Mouse (Mus musculus) kidney, postnatal 14 days (tissue): ENCODE results near the gene Cggbp1.
"Not testable (repeated sequence)": the region's sequence is repeated elsewhere in the genome, so short reads cannot be mapped to it uniquely, and the experiment has no call there.

Experiments used
- DNase-seq: peaks from one replicate; pipeline ENCODE4 v3.0.0; 2022; ENCODE audit warnings: mixed read lengths

The Cggbp1 gene

DNA sequence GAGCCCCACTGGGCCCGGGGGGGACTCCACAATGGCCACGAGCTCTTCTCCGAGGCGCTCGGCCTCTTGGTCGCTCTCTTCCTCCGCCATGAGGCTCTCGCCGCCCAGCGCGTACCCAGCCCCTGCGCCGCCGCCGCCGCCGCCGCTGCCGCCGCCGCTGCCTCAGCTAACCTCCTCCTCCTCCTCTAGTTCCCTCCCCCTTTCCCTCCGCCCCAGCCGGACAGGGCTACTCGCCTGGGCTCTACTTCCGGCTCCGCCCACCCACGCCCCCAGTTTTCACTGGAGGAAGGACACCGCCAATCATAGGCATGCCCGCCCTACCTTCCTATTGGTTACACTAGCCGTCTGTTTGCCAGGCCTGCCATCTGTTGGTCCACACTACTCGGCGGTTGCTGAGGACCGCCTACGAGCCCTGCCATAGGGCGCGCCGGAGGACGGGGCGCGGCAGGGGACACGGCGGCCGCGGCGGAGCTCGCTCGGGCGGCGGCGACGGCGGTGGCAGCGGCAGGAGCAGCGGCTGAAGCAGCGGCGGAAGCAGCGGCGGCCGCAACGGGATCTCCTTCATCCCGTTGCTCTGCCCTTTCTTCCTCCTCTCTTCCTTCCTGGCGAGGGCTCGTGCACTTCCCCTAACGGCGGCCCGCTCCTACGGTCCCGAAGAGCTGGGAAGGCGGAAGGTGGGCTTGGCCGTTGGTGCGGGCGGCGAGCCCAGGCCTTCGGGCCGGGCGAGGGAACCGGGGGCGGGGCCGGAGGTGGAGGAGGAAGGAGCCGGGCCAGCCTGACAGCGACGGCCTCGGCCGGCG, at the start of gene Cggbp1, which contains the start of gene Zfp654:
Cggbp1 (plus strand) TSS at position 434 of the 800 bp plus-strand sequence.
Zfp654 (minus strand) TSS at position 90 of the 800 bp plus-strand sequence.
- peak; percentile 100 for DNase-seq

DNA sequence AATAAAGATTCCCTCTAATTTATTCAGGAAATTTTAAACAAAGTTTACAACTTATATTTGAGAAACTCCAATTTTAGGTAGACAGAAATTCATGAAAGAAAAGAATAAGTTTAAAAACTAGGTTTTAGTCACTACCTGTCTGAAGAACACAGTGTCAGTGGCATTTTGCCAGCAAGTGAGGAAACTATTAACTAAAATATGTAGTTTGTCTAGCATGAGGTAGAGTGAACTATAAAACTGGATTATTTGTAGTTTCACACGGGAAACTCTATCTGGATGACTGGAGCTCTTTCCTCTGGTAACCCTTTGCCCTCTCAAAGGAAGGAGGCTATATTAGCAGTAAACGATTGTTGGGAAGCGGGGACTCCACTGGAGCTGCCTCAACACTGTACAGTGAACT, 48.8 kb upstream of the Cggbp1 start:
- peak; percentile 15 for DNase-seq

DNA sequence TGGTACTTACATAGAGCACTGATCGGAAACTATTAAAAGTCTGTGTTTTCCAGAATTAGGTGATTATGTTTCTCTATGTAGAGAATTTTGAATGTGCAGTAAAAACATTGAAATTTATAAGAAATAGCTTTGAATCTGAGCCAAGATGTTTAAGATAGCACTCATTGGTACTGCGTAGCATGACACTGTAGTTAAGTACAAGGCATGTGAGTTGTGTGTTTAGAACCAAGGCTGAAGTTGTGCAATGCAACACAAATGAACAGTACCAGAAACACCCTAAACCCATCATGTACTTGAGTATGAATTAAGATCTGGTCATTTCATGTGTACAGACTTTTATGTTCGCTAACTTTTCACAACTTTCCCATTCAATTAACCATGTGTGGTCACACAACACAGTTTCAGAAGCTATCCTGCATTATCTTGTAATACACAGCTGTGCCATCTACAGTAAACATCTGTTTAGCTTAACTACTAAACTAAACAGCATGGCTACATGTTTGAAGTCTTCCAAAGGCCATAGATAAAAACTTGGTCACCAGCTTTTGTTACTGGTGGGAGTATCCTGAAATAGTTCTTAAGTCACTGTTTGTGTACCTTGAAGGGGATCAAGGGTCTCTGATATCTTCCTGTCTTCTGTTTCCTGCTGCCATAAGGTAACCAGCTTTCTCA, 34.6 kb upstream of the Cggbp1 start:
- no peak for DNase-seq

DNA sequence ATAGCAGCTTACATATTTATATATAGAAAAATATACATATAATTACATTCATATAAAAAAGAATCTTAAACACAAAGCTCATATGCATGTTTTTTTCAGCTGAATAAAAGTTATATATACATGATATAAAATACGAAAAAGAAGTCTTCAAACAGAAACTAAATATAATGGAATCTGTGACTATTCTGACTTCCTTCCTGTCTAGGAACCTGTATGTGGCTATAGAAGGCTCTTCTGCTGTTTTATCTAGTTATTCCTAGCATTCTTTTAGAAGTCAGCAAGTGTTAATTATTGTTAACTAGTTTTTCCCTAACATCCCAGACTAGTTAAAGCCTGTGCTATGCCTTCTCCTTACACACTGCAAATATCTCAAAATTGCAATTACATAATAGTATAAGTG, 27.9 kb upstream of the Cggbp1 start:
- no peak for DNase-seq

DNA sequence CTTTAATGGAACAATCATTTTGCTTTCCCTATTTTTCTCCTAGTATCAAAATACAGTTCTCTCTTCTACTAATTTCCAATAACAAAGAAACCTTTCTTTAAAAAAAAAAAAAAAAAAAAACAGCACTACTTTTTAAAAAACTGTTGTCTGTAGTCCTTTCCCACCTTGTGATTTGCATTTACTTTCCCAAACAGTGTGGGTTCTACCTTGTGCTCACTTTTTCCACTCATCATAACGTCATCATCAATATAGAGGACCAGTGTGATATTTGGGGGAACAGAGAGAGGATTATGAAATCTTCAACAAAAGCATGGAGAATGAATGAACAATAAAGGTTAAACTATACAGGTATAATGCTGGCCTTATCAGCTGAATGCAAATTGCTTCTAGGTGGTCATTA, 27.3 kb upstream of the Cggbp1 start:
- no peak for DNase-seq

DNA sequence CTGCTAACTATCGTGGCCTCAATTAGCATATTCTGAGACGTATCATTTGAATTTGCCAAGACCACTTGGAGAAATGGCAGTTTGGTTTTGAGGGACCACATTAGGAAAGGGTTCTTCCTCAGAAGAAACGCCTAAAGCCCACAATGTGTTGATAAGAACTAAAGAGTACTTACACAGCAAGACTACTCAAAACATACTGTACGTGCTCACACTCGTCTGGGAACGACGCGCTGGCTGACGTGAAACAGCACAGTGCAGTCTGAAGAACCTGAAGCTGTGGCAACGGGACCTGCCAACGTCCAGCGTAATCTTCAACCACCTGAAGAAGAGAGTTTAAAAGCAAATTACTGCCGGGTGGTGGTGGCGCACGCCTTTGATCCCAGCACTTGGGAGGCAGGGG, 21.5 kb upstream of the Cggbp1 start:
- no peak for DNase-seq

DNA sequence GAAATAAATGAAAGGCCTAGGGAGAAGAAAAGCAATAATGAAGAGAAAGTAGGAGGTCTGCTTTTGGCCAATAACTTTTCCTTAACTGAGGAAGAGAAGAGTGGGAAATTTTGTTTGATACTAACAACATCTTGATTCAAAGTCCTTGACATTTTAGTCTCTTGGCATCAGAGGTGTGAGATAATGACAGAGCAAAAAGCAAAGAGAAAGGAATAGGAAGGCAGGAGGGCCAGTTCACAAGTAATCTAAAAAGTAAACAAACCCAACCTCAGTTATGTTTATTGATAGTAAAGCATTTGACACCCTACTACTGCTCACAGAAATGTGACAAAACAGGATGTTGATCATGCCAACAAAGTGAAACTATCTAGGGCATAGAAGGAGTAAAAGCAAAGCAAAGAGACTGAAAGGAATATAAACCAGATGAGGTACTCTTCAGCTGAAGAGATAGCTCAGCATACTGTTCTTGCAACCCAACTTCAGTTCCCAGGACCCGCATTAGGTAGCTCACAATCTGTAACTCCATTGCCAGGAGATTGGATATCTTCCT, 15.7 kb upstream of the Cggbp1 start:
- no peak for DNase-seq

DNA sequence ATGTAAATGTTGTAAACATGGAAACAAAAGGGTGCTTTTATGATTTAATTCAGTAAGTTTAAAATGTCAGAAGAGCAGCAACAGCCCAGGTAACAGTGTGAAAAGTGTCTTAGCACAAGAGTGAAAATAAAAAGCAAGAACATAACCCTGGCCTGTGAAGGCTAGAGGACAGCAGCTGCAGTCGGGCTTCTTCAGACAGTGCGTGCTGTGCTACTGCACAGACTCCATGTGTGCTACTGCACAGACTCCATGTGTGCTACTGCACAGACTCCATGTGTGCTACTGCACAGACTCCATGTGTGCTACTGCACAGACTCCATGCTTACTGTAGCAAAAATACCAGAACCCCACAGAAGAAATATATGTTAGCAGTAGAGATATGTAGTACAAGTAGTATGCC, 15.1 kb upstream of the Cggbp1 start:
- DNase-seq, result no peak

DNA sequence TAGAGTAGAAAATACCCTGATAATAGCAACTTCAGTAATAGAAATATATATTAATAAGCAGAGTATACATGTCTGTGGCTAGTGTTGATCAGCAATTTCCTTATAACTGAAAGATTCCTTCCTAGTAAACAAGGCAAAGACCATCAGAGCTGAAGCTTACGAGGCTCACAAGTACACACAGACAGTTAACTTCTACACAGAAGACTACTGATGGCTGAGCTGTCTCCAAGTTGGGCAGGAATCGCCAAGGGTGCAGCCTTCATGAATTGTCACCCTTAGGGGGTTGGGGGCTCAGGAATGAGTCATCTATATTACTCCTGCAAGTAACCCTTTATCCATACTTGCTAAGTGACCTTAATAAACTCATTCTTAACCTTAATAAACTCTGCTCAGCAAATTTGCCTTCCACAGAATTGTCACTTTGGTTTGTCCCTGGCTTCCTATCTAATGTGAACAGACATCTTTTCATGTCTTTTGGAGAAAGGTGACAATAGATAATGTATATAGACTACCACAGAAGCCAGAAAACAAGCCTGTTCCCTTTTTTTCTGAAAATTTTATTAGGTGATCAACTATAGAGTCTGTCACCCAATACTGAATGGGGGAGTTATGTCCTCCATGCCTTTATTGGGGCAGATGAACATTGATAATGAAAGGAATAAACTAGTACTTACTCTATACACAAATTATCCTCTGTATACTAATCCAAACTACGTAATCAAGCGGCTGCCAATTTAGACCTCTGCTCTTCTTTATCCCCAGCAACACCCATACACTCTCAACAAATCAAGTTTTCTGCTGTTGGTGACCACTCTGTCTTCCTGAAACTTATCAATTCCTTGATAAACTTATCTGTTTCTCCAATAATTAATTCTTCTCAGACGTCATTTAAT, 10.1 kb upstream of the Cggbp1 start:
- no peak for DNase-seq

DNA sequence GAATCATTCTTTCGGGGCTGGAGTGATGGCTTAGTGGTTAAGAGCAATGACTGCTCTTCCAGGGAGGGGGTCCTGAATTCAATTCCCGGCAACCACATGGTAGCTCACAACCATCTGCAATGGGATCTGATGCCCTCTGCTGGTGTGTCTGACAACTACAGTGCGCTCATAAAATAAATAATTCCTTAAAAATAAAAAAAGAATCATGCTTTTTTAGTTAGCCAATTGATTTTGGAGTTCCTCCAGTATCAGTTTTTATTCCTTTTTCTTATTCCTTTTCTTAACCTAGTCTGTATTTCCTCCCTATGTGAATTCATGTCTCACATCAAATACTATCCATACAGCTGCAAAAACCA, 9.4 kb upstream of the Cggbp1 start:
- no peak for DNase-seq

DNA sequence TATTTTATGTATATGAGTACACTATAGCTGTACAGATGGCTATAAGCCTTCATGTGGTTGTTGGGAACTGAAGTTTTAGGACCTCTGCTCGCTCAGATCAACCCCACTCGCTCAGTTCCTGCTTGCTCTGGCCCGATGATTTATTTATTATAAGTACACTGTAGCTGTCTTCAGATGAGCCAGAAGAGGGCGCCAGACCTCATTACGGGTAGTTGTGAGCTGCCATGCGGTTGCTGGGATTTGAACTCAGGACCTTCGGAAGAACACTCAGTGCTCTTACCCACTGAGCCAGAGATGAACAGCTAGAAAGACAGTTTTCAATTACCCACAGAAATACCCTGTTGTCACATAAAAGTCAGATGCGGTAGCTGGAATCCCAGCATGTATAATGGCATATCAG, 5.8 kb upstream of the Cggbp1 start:
- DNase-seq, result no peak

DNA sequence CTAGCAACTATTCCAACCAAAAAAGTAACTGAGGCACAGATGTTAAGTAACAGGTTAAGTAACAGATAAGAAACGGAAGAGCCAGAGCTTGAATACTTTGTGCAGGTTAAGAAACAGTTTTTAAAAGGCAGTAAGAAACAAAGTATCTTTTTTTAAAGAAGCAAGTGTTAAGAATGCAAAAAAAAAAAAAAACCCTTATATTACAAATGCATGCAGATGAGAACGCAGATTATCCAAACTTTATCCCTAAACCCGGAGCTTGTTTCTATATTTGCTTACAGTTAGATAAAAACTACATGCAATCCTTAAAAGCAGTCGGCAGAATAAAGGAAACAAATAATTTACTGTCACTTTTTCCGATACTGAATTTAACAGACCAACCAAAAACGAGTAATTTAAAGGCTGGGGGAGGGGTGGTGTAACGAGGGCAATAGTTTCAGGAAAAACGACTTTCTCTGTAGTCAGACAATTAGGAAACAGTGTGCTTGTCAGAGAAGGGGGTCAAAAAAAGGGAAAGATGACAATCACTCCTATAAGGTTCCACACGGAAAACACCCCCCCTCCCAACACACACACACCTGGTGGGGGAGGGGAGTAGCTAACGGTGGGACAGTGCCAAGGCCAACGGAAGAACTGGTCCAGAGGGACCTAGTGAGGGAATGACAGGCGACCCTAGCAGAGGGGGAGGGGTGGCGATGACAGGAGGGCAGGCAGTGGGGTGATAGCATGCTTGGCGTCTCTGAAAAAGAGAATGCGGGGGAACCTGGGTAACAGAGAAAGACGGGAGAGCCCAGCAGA, 1.3 kb upstream of the Cggbp1 start:
- peak; percentile 36 for DNase-seq

DNA sequence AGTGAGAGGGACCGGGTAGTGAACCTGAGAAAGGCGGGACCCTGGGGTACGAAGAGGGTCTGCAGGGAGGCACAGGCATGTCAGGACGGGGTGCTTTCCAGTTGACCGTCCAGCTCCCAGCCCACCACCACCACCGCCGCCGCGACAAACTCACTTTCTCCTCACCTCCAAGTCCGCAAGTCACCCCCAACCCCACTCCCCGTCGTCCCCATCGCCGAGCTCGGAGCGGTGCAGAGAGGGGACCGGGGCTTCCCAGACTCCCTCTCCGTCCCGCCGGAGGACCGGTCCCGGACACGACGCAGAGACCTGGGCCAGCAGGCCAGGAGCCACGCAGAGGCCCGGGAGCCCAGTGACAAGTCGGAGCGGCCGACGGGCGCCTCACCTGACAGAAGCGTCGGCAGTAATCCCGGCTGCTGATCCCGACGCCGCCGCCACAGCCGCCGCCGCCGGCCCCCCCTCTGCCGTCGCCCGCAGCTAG, 672 bp upstream of the Cggbp1 start:
- DNase-seq, result no peak

DNA sequence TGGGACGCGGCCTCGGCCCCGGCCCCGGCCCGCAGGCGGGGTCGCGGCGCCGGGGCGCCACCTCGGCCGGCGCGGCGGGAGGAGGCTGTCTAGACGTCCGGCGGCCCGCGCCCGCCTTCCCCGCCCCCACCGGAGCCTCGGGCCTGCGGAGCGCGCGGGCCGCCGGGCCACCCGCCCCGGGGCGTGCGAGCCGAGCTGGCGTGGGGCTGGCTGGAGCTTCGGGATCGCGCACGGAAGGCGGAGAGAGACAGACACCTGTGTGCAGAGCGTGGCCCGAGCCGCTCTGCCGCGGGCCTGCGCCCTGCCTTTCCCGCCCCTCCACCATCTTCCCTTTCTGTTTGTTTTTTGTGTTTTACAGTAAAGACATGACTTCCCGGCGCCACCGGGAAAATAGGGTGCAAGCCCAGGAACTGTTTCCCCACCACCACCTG, 660 bp downstream of the Cggbp1 start:
- DNase-seq, result peak; percentile 73

DNA sequence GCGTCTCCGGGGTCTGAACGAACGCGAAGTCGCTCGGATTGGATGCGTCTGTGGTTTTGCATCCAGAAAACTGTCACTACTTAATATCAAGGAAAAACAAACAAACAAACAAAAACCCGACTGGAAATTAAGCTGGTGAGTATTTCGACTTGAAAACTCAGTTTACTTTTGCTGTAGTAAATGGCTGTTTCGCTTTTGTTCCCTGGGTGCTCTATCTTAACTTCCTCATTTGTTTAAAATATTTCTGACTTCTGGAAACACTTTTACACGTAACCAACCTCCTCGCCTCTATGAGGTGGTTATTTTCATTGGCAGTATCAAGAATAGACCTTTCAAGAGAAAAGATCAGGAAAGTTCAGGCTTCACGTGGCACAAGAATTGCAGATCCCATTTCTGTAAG, 1.1 kb downstream of the Cggbp1 start:
- DNase-seq, result no peak

DNA sequence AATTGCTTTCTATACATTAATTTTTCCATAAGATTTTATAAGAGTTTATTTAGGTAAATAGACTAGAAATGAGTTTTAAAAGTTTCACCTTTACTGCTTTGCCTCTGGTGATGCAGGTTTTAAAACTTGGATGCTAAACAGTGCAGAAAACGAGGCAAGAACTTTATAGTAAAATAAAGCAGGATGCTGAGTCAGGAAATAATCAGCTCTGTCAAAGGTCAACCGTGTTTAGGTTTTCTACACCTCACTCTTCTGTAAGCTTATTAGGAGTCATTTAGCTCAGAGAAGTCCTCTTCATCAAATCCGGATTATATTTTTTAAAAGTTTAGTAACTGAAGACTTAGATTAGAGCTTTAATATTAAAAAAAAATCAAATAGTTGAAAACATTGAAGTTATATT, 5.2 kb downstream of the Cggbp1 start:
- DNase-seq, result no peak

DNA sequence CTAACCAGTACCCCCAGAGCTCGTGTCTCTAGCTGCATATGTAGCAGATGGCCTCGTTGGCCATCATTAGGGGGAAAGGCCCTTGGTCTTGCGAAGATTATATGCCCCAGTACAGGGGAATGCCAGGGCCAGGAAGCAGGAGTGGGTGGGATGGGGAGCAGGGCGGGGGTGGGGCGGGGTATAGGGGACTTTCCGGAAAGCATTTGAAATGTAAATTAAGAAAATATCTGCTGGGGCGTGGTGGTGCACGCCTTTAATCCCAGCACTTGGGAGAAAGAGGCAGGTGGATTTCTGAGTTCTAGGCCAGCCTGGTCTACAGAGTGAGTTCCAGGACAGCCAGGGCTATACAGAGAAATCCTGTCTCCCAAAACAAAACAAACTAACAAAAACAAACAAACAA, 14.0 kb downstream of the Cggbp1 start:
- DNase-seq, result not testable (repeated sequence)

DNA sequence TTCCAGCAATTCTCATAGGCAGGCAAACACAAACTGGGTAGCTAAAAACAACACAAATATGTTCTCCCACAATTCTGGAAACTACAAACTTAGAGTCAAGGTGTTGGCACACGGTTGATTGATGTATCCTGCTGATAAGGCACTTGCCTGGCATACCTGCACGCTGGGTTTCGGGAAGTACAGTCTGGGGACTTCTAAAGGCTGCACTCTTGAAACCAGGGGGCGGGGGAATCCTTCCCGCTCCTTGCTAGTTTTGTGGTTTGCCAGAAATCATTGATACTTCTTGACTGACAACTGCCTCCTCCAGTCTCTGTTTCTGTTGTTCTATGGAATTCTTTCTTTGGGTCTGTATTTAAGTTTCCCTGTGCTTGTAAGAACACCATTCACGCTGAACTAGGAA, 16.8 kb downstream of the Cggbp1 start:
- DNase-seq, result no peak

DNA sequence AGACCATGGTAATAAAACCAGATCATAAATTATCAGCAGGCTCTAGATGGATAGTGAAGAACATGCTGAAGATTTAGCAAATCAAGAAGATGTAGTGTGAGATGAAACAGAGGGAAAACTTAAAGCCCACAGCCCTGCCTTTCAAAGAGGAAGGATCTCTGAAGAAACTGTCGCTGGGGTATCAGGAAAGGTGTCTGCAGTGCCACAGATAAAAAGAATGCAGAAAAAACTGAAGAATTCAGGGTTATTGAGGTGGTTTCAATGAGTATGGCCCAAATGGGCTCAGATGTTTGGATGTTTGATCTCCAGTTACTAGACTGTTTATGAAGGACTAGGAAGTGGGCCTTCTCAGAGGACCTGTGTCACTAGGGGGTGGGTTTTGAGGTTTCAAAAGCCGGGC, 17.8 kb downstream of the Cggbp1 start:
- no peak for DNase-seq

DNA sequence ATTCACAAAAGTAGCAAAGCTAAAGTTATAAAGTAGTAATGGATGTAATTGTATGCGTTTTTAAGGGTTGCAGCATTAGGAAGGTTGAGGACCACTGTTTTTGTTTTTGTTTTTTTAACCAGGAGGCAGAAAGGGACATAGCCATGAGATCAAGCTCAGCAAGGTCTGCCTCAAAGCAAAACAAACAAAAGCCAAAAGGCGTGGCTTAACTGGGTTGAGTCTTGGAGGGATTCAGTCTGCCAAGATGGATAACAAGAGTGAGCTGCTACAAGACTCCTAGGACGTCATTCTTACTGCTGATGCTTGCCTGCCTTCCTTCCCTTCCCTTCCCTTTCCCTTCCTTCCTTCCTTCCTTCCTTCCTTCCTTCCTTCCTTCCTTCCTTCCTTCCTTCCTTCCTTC, 20.5 kb downstream of the Cggbp1 start:
- DNase-seq, result no peak

DNA sequence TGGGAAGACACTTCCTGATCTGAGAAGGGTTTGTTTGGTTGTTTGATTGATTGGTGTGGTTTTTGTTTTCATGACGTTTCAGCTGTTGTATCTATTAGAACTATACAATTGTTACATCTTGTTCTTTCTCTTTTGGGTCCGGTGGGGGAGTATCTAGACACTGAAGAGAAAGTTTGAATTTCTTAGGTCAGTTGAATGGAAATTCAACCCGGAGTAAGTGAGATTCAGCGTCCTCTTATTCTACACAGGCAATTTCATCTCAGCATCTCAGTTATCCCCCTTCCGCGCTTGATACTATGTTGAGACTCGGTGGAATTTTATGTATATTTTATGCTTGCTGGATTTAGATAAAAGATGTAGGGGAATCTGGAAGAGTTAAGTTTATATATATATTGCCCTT, 21.0 kb downstream of the Cggbp1 start:
- DNase-seq, result no peak
